Mouse (Mus musculus) bone marrow, adult 2 months (tissue): ENCODE data around the gene Amdhd2.

Experiments used
- CTCF ChIP-seq: fragments of 200-500 bp; IDR thresholded peaks from 2 replicates; pipeline ENCODE4 v1.5.1; 2011; ENCODE audit warnings: low read length, control low read depth; ENCODE audit not compliant: control insufficient read depth, insufficient read depth
- POLR2A ChIP-seq: fragments of 200-500 bp; IDR thresholded peaks from 2 replicates; pipeline ENCODE4 v1.6.1; 2011; ENCODE audit warnings: low read depth, mild to moderate bottlenecking, control low read depth, low read length, borderline replicate concordance; ENCODE audit not compliant: control insufficient read depth

GRCm38 (mm10) chr17:24195349-24195748 is 31.8 kb upstream of the Amdhd2 start:
- no peak for TF ChIP-seq POLR2A
- TF ChIP-seq CTCF = no peak
